Mouse (Mus musculus) CH12.LX (cell line): ENCODE results near the gene A3galt2. TPM values are rescaled to one million over a fixed set of nuclear protein-coding genes. Genes with fewer than 3 reads are reported as not detected.
A peak's percentile ranks its signal among the peaks of the same experiment; 100 is the strongest.

Source experiments
- DNase-seq: peaks from one replicate; pipeline ENCODE4 v3.0.0-alpha.2; 2013; ENCODE audit errors: extremely low read depth
- H3K27ac ChIP-seq: 2 replicates; pipeline ENCODE4 v1.5.1; 2012; ENCODE audit warnings: low read depth, mild to moderate bottlenecking, control low read depth, moderate library complexity; ENCODE audit not compliant: insufficient read depth
- H3K27me3 ChIP-seq: replicated peaks from 2 replicates; pipeline ENCODE3; 2012; ENCODE audit warnings: inconsistent platforms
- H3K36me3 ChIP-seq, 2 experiments: replicated peaks in 1 of 2; 2 replicates each; pipeline versions ENCODE3 to v1.6.1; 2012; ENCODE audit warnings: inconsistent platforms in 1 of 2, low read length in 1 of 2, mild to moderate bottlenecking in 1 of 2, mixed read lengths in 1 of 2, moderate library complexity in 1 of 2; ENCODE audit not compliant: control insufficient read depth in 1 of 2, insufficient read depth in 1 of 2
- H3K4me1 ChIP-seq, 2 experiments: 2 replicates each; pipeline ENCODE4 v1.6.1; 2012; ENCODE audit warnings: inconsistent platforms in 1 of 2, moderate library complexity in 1 of 2; ENCODE audit not compliant: insufficient read depth in 2 of 2, control insufficient read depth in 1 of 2
- H3K4me2 ChIP-seq: 2 replicates; pipeline ENCODE4 v1.6.1; 2012; ENCODE audit warnings: low read depth, mild to moderate bottlenecking, control low read depth; ENCODE audit not compliant: poor library complexity, insufficient read depth, severe bottlenecking
- H3K4me3 ChIP-seq, 3 experiments: fragments of 150-350 bp in 1 of 3; sonication (generic) in 1 of 3; replicated peaks in 1 of 3; 2 replicates each; pipeline versions ENCODE3 to v1.5.1; 2011 to 2012; ENCODE audit warnings: low read depth in 2 of 3, low read length in 2 of 3, mild to moderate bottlenecking in 2 of 3, moderate library complexity in 2 of 3, control low read depth in 1 of 3, improper control_type of control experiment in 1 of 3, inconsistent platforms in 1 of 3, mixed read lengths in 1 of 3; ENCODE audit not compliant: poor library complexity in 1 of 3
- H3K79me2 ChIP-seq: replicated peaks from 2 replicates; pipeline ENCODE4 v1.6.1; 2012; ENCODE audit warnings: mild to moderate bottlenecking, moderate library complexity; ENCODE audit not compliant: control insufficient read depth, poor library complexity, insufficient read depth, severe bottlenecking; ENCODE audit errors: extremely low read depth
- H3K9ac ChIP-seq: 2 replicates; pipeline ENCODE4 v1.6.1; 2012; ENCODE audit warnings: low read depth, mild to moderate bottlenecking, control low read depth, moderate library complexity; ENCODE audit not compliant: insufficient read depth
- H3K9me3 ChIP-seq: replicated peaks from 2 replicates; pipeline ENCODE3; 2012; ENCODE audit warnings: low read length, inconsistent platforms, mixed read lengths
- BHLHE40 ChIP-seq: IDR thresholded peaks from 2 replicates; pipeline ENCODE4 v1.6.1; 2011; ENCODE audit warnings: mild to moderate bottlenecking, low read depth, low read length, improper control_type of control experiment
- CHD2 ChIP-seq: IDR thresholded peaks from 2 replicates; pipeline ENCODE4 v1.6.1; 2011; ENCODE audit warnings: low read length, improper control_type of control experiment
- CTCF ChIP-seq, 2 experiments: IDR thresholded peaks in 1 of 2; conservative IDR thresholded peaks in 1 of 2; 2 replicates each; pipeline ENCODE4 v1.5.1; 2011 to 2012; ENCODE audit warnings: low read depth in 2 of 2, low read length in 2 of 2, improper control_type of control experiment in 1 of 2, inconsistent platforms in 1 of 2, mild to moderate bottlenecking in 1 of 2, moderate library complexity in 1 of 2
- ELF1 ChIP-seq: IDR thresholded peaks from 2 replicates; pipeline ENCODE4 v1.6.1; 2014; ENCODE audit warnings: low read depth, mild to moderate bottlenecking, inconsistent platforms, low read length, improper control_type of control experiment
- EP300 ChIP-seq: IDR thresholded peaks from 2 replicates; pipeline ENCODE4 v1.6.1; 2011; ENCODE audit warnings: low read length, improper control_type of control experiment
- ETS1 ChIP-seq: conservative IDR thresholded peaks from 2 replicates; pipeline ENCODE4 v1.6.1; 2012; ENCODE audit warnings: low read depth, mild to moderate bottlenecking, inconsistent platforms, low read length, improper control_type of control experiment, moderate library complexity
- IRF4 ChIP-seq: IDR thresholded peaks from 2 replicates; pipeline ENCODE4 v1.6.1; 2014; ENCODE audit warnings: low read depth, mild to moderate bottlenecking, inconsistent platforms, low read length, improper control_type of control experiment
- JUND ChIP-seq: conservative IDR thresholded peaks from 2 replicates; pipeline ENCODE4 v1.6.1; 2011; ENCODE audit warnings: low read depth, low read length, improper control_type of control experiment
- MAFK ChIP-seq: IDR thresholded peaks from 2 replicates; pipeline ENCODE4 v1.6.1; 2011; ENCODE audit warnings: low read length, improper control_type of control experiment; ENCODE audit not compliant: insufficient replicate concordance
- MAX ChIP-seq: IDR thresholded peaks from 2 replicates; pipeline ENCODE4 v1.6.1; 2011; ENCODE audit warnings: low read length, improper control_type of control experiment
- MEF2A ChIP-seq: IDR thresholded peaks from 2 replicates; pipeline ENCODE4 v1.6.1; 2014; ENCODE audit warnings: low read depth, mild to moderate bottlenecking, inconsistent platforms, low read length, improper control_type of control experiment, borderline replicate concordance
- MXI1 ChIP-seq: IDR thresholded peaks from 2 replicates; pipeline ENCODE4 v1.6.1; 2011; ENCODE audit warnings: mild to moderate bottlenecking, low read depth, low read length, improper control_type of control experiment
- MYC ChIP-seq: IDR thresholded peaks from 2 replicates; pipeline ENCODE4 v1.6.1; 2011; ENCODE audit warnings: low read depth, mild to moderate bottlenecking, improper control_type of control experiment, low read length
- NELFE ChIP-seq: IDR thresholded peaks from 2 replicates; pipeline ENCODE4 v1.6.1; 2011; ENCODE audit warnings: low read depth, low read length, improper control_type of control experiment
- PAX5 ChIP-seq: IDR thresholded peaks from 2 replicates; pipeline ENCODE4 v1.6.1; 2012; ENCODE audit warnings: low read length, inconsistent platforms, mixed read lengths
- POLR2A ChIP-seq: IDR thresholded peaks from 2 replicates; pipeline ENCODE4 v1.6.1; 2011; ENCODE audit warnings: low read depth, mild to moderate bottlenecking, improper control_type of control experiment, low read length
- POLR2AphosphoS2 ChIP-seq: IDR thresholded peaks from 2 replicates; pipeline ENCODE4 v1.6.1; 2011; ENCODE audit warnings: low read depth, low read length, improper control_type of control experiment
- RCOR1 ChIP-seq: conservative IDR thresholded peaks from 2 replicates; pipeline ENCODE4 v1.6.1; 2012; ENCODE audit warnings: low read depth, mild to moderate bottlenecking, inconsistent platforms, low read length, improper control_type of control experiment
- SIN3A ChIP-seq: IDR thresholded peaks from 2 replicates; pipeline ENCODE4 v1.6.1; 2012; ENCODE audit warnings: low read length, improper control_type of control experiment, inconsistent platforms
- SMC3 ChIP-seq: IDR thresholded peaks from 2 replicates; pipeline ENCODE4 v1.6.1; 2011; ENCODE audit warnings: low read depth, low read length, improper control_type of control experiment
- TBP ChIP-seq: conservative IDR thresholded peaks from 2 replicates; pipeline ENCODE4 v1.6.1; 2011; ENCODE audit warnings: low read depth, low read length, improper control_type of control experiment
- USF1 ChIP-seq: IDR thresholded peaks from 2 replicates; pipeline ENCODE4 v1.6.1; 2014; ENCODE audit warnings: low read depth, mild to moderate bottlenecking, inconsistent platforms, low read length, improper control_type of control experiment
- ZKSCAN1 ChIP-seq: IDR thresholded peaks from 2 replicates; pipeline ENCODE4 v1.6.1; 2012; ENCODE audit warnings: low read depth, inconsistent platforms, low read length, improper control_type of control experiment, borderline replicate concordance
- ZMIZ1 ChIP-seq: IDR thresholded peaks from 2 replicates; pipeline ENCODE4 v1.6.1; 2012; ENCODE audit warnings: low read depth, mild to moderate bottlenecking, inconsistent platforms, low read length, improper control_type of control experiment
- ZNF384 ChIP-seq: IDR thresholded peaks from 2 replicates; pipeline ENCODE4 v1.6.1; 2012; ENCODE audit warnings: low read depth, low read length, improper control_type of control experiment, inconsistent platforms
- dilution Hi-C: fragments of 300-500 bp; cut with MboI; formaldehyde crosslinking; loops from 2 replicates; pipeline ENCODE4 v1.14.3; 2020; ENCODE audit warnings: low sequenced_read_pairs; ENCODE audit not compliant: extremely low pct_unique_long_range_greater_than_20kb, extremely low pct_ligation_motif_present
- in situ Hi-C: fragments of 300-500 bp; cut with MboI; formaldehyde crosslinking; loops from 3 replicates; pipeline ENCODE4 v1.14.3; 2019; ENCODE audit warnings: low sequenced_read_pairs, low pct_ligation_motif_present, low pct_unique_long_range_greater_than_20kb, mixed read lengths
- polyA plus RNA-seq: library from polyadenylated mRNA; unstranded; fragments of >175 nt; gene quantifications from 2 replicates; pipeline ENCODE4 v1.2.1, GENCODE M21; 2012; ENCODE audit warnings: low read depth; ENCODE audit not compliant: insufficient read length
- total RNA-seq, 2 experiments: library from RNA; depleted of rRNA; stranded (reverse); fragments of 300-350 nt in 1 of 2; fragments of >200 nt in 1 of 2; gene quantifications; 2 replicates each; pipeline ENCODE4 v1.2.3; 2012 to 2014

The A3galt2 gene
- total and polyA plus RNA-seq, 3 experiments = 0.04 to 0.11 TPM; not detected in 1

DNA sequence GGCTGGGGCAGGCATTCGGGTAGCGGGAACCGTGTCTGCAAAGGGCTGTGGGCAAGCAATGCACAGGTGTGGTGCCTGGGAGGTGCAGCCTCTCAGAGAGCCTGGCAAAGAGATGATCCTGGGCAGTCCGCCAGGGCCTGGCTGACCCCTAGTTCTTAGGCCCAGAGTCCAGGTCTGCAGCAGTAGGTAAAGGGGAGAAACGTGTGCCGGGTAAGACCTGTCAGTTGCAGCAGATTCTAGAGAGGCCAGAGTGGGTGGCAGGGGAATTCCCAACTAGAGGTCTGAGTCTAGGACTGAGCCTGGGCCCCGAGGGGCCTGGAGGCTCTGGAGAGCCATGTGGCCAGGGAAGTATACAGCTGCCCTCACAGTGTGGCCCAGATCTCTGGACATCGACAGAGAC lies 39.0 kb downstream of the A3galt2 start:
- TF ChIP-seq MXI1 (peak; percentile 68; the same call in 1 of the 2 replicates), ELF1 (0 out of 2 replicates have a peak, but pooled peaks have one; percentile 32), SIN3A (peak; percentile 57), EP300 (peak; percentile 61), MYC (peak; percentile 79), MEF2A (peak; percentile 50; the same call in 1 of the 2 replicates), IRF4 (peak; percentile 38; the same call in 1 of the 2 replicates), ZMIZ1 (no peak), NELFE (0 out of 2 replicates have a peak, but pooled peaks have one; percentile 36), BHLHE40 (peak; percentile 67), TBP (no peak), MAX (peak; percentile 63), CTCF (conservative IDR thresholded peaks at IDR 0.05 in 1 of 2, IDR thresholded peaks at IDR 0.05 in 1 of 2; ENCODE audit: low read depth in 2 of 2, low read length in 2 of 2) (no peak), RCOR1 (peak; percentile 24; the same call in 1 of the 2 replicates), ETS1 (peak; percentile 54; the same call in 1 of the 2 replicates)
- TF ChIP-seq, all 38 proteins: peak for 12
- peaks cover 56 to 85% of the 10 kb centered on the region in 2 experiments for H3K4me1 ChIP-seq
- no peaks in the 10 kb centered on the region for H3K27me3 ChIP-seq
- dilution Hi-C loops = no loop called here
- peak overlapping the region; percentile 73 for H3K27ac ChIP-seq
- H3K4me2 ChIP-seq = peak overlapping the region; percentile 55
- no peak for DNase-seq
- H3K36me3 ChIP-seq = peaks cover 12 to 50% of the 10 kb centered on the region in 2 experiments
- H3K4me3 ChIP-seq = peak overlapping the region in 1 of 3 experiments; percentile 1
- in situ Hi-C loops = no loop called here
- peak overlapping the region; percentile 14; the same call in 1 of the 2 replicates for H3K9ac ChIP-seq
- H3K9me3 ChIP-seq = no peaks in the 10 kb centered on the region
- H3K79me2 ChIP-seq = peaks cover 27% of the 10 kb centered on the region

DNA sequence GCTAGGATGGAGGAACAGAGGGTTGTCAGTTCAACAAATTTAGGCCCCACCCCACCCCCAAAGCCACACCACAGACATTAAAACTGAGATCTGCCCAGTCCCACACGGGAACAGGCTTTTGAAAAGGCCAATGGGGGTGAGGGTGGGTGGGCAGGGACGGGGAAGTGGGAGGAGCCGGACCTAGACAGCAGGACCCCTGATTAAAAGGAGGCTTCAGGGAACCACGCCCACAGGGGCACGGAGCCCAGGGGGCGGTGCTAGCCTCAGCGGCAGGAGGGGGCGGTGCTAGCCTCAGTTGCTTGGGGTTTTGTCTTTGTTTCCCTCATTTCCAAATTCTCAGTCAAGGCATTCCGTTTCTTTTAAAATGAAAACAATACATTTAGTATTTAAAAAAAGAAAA lies 40.4 kb downstream of the A3galt2 start:
- Histone ChIP-seq H3K36me3 (peaks cover 3 to 48% of the 10 kb centered on the region in 2 experiments), H3K4me1 (peaks cover 49 to 86% of the 10 kb centered on the region in 2 experiments), H3K27me3 (no peaks in the 10 kb centered on the region), H3K4me3 (no peak overlapping the region), H3K27ac (peak overlapping the region; percentile 51; the same call in 1 of the 2 replicates), H3K9ac (no peak overlapping the region), H3K4me2 (peak overlapping the region; percentile 68; the same call in 1 of the 2 replicates), H3K79me2 (peaks cover 25% of the 10 kb centered on the region), H3K9me3 (no peaks in the 10 kb centered on the region)
- peak; percentile 86 for DNase-seq
- dilution Hi-C loops (no loop called here), in situ Hi-C loops (no loop called here)
- TF ChIP-seq ZMIZ1 (no peak), CHD2 (no peak), EP300 (no peak), CTCF (conservative IDR thresholded peaks at IDR 0.05 in 1 of 2, IDR thresholded peaks at IDR 0.05 in 1 of 2; ENCODE audit: low read depth in 2 of 2, low read length in 2 of 2) (no peak), SMC3 (no peak), PAX5 (no peak), ZKSCAN1 (no peak), POLR2A (no peak), ETS1 (no peak), POLR2AphosphoS2 (no peak), MYC (no peak), MXI1 (no peak), JUND (no peak), MAFK (no peak), SIN3A (no peak), RCOR1 (no peak), USF1 (no peak), ZNF384 (no peak)
